Mouse (Mus musculus) C2C12 (cell line): ENCODE data around the gene Map2.

Source experiments
- CTCF ChIP-seq: IDR thresholded peaks from one replicate; pipeline ENCODE4 v1.5.1; 2011; ENCODE audit not compliant: control insufficient read depth, insufficient read depth, insufficient read length
- MYOG ChIP-seq: IDR thresholded peaks from one replicate; pipeline ENCODE4 v1.6.1; 2011; ENCODE audit not compliant: control insufficient read depth, insufficient read length; ENCODE audit errors: extremely low read depth
- USF1 ChIP-seq: IDR thresholded peaks from one replicate; pipeline ENCODE4 v1.6.1; 2011; ENCODE audit warnings: low read depth, mild to moderate bottlenecking, control low read depth, moderate library complexity

DNA sequence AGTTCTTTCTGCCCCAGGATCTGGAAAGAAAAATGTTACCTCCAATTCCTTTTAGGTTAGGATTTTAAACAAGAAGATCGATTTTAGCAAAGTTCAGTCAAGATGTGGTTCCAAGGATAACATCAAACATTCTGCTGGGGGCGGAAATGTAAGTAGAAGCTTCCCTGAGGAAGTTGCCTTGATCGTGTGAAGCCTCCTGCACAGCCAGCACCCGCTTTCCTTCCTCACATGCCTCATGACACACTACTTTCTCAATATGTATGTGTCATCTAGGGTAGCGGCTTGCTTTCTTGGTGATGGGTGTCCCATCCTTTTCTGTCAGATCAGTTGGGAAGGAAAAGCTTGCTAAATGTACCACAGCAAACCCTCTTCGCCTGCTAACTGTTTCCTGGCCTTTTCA, 256.4 kb downstream of the Map2 start:
- TF ChIP-seq CTCF (no peak), MYOG (no peak), USF1 (no peak)
